Mouse (Mus musculus) kidney, embryonic 15.5 days (tissue): ENCODE measurements around the gene Axin2. TPM values are rescaled to one million over a fixed set of nuclear protein-coding genes. Genes with fewer than 3 reads are reported as not detected.
A peak's percentile ranks its signal among the peaks of the same experiment; 100 is the strongest.

Experiments used
- ATAC-seq: fragments of 200-750 bp; cut with Nextera tagmentation; replicated peaks from 2 replicates; pipeline ENCODE4 v1.8.0; 2017; ENCODE audit warnings: moderate TSS enrichment; ENCODE audit not compliant: low FRiP score
- H3K27ac ChIP-seq: fragments of 300-500 bp; sonication (generic); 2 replicates; pipeline ENCODE4 v1.5.1; 2015; ENCODE audit warnings: mild to moderate bottlenecking, inconsistent platforms
- H3K27me3 ChIP-seq: fragments of 300-500 bp; sonication (generic); 2 replicates; pipeline ENCODE4 v1.6.1; 2015; ENCODE audit warnings: inconsistent platforms
- H3K36me3 ChIP-seq: fragments of 300-500 bp; sonication (generic); 2 replicates; pipeline ENCODE4 v1.6.1; 2015; ENCODE audit warnings: inconsistent platforms
- H3K4me1 ChIP-seq: fragments of 300-500 bp; sonication (generic); 2 replicates; pipeline ENCODE4 v1.6.1; 2015; ENCODE audit warnings: inconsistent platforms
- H3K4me2 ChIP-seq: fragments of 300-500 bp; sonication (generic); 2 replicates; pipeline ENCODE4 v1.6.1; 2015; ENCODE audit warnings: moderate library complexity, mild to moderate bottlenecking, inconsistent platforms
- H3K4me3 ChIP-seq: fragments of 300-500 bp; sonication (generic); replicated peaks from 2 replicates; pipeline ENCODE4 v1.5.1; 2015; ENCODE audit warnings: mild to moderate bottlenecking, inconsistent platforms
- H3K9ac ChIP-seq: fragments of 300-500 bp; sonication (generic); 2 replicates; pipeline ENCODE4 v1.6.1; 2015; ENCODE audit warnings: mild to moderate bottlenecking, inconsistent platforms
- H3K9me3 ChIP-seq: fragments of 300-500 bp; sonication (generic); replicated peaks from 2 replicates; pipeline ENCODE4 v1.6.1; 2016; ENCODE audit warnings: inconsistent platforms
- WGBS: fragments of 180-500 bp; shearing (Covaris S2); methylation state at CpG from one replicate; pipeline ENCODE4 v1.1.7; 2015; ENCODE audit warnings: mixed read lengths; 5-methylcytosine and 5-hydroxymethylcytosine counted together
- polyA plus RNA-seq: library from polyadenylated mRNA; unstranded; fragments of >200 nt; fragmentation: Nextera tagmentation; extraction: Ambion mirVana; gene quantifications from 2 replicates; pipeline ENCODE4 v1.2.1, GENCODE M21; 2015

Axin2 gene
- polyA plus RNA-seq, 1 experiment from 2014 or later: 7.0 TPM

DNA sequence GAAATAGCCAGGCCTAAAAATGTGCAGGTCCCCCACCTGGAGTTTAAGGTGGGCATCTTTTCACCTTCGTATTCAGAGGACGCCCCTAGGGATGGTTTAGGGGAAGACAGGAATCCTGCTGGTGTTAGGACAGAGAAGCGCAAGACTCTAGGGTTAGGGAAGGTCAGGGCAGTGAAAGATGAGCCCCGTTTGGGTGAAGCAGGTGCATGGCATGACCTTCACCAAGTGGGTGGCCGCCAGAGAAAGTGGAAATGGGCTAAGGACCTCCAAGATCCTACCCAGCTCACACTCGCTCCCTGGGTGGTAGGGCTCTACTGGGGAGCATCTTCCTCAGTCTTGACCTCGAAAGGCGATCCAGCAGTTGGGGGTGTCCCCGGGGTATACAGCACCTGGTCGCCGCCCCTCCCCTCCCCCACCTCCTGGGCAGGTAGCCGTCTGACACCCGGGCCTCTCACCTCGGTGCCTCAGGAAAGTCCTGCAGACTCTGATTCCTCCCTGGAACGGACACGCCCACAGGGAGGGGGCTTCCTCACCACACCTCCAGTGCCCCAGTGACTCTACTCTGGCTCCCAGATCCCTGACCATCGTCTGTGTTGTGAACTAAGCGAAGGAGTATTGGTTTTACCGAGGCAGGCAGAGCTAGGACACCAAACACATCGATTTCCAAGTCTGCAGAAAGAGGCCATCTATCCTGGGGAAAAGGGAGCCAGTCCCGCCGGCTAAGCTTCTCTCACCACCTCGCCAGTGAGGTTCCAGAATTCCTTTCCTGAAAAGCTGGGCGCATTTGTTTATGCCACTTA is 10.6 kb upstream of the Axin2 start:
- 6% methylated on average over 24 of the region's 24 CpGs for WGBS
- Histone ChIP-seq H3K9ac (no peak overlapping the region), H3K4me3 (peak overlapping the region; percentile 14), H3K27ac (no peak overlapping the region), H3K4me1 (peaks cover 27% of the 10 kb centered on the region), H3K9me3 (no peaks in the 10 kb centered on the region), H3K4me2 (peak overlapping the region; percentile 57), H3K27me3 (0 out of 2 replicates have a peak, but pooled peaks cover 11% of the 10 kb centered on the region), H3K36me3 (no peaks in the 10 kb centered on the region)
- ATAC-seq: peak; percentile 49; the same call in 1 of the 2 replicates

DNA sequence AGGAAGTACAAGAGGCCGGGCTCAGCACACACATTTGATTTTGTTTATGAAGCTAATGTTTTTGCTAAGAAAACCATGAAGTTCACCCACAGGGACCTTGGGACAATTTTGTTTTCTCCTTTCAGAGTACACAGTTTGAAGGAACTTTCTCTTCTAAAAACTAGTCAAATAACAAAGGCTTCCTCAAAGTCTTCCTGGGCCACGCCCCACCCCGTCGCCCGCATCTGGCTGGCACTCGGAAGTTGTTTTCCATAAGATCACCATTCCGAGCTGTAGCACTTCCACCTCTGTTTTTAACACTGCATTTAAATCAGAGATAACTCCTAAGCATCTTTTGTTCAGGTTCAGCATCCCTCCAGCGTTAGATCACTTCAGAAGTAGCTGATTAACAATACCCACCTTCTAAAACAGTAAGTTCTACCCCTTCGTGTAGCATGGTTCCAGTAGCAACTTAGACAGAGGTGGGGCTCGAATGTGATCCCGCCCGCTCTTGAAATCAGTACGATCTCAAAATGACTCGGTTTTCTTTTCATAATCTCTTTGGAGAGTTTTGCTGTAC is 9.7 kb upstream of the Axin2 start:
- Histone ChIP-seq H3K36me3 (no peaks in the 10 kb centered on the region), H3K9ac (no peak overlapping the region), H3K4me1 (peaks cover 27% of the 10 kb centered on the region), H3K27ac (no peak overlapping the region), H3K27me3 (0 out of 2 replicates have a peak, but pooled peaks cover 11% of the 10 kb centered on the region), H3K9me3 (no peaks in the 10 kb centered on the region), H3K4me2 (peak overlapping the region; percentile 57), H3K4me3 (peak overlapping the region; percentile 14)
- no peak for ATAC-seq
- 8% methylated on average over 14 of the region's 14 CpGs for WGBS

DNA sequence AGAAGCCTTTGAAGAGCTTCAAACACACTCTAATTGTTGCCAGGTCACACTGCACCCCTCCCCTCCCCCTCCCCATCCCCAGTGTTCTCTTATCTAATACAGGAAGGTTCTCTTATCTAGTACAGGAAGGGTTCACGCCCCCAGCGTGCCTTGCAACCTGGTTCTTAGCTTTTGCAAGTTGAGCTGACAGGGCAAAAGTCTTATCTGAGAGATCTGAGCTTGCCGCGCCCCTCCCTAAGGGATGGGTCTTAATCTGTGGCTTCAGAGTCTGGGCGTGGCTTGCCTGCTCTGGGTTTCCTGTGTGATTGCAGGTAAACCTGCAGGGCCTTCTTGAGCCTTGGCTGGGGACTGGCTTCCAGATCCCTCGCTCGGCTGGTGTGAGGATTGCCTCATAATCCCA is 9.2 kb upstream of the Axin2 start:
- H3K36me3 ChIP-seq: no peaks in the 10 kb centered on the region
- no peak overlapping the region for H3K27ac ChIP-seq
- H3K4me3 ChIP-seq: no peak overlapping the region
- no peaks in the 10 kb centered on the region for H3K9me3 ChIP-seq
- WGBS: 34% methylated on average over 7 of the region's 7 CpGs
- H3K9ac ChIP-seq: no peak overlapping the region
- H3K4me1 ChIP-seq: peaks cover 27% of the 10 kb centered on the region
- H3K4me2 ChIP-seq: peak overlapping the region; percentile 57
- H3K27me3 ChIP-seq: 0 out of 2 replicates have a peak, but pooled peaks cover 11% of the 10 kb centered on the region
- 0 out of 2 replicates have a peak, but pooled peaks have one; percentile 7 for ATAC-seq

DNA sequence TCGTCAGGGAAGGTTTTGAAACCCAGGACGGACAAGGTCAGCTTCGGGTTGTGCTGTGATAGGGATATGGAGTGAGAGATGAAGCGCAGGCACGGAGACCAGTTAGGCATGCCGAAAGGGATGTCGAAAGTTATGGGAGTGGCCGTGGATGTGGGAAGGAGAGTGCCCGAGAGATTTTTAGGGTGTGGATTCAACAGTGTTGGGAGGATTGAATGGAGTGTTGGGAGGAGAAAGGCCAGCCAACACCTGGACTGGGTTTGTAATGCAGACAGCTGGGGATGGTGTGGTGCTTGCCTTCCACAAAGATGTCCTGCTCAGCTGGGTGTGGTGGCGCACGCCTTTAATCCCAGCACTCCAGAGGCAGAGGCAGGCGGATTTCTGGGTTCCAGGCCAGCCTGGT is 8.0 kb upstream of the Axin2 start:
- no peak for ATAC-seq
- H3K27ac ChIP-seq: no peak overlapping the region
- H3K27me3 ChIP-seq: 0 out of 2 replicates have a peak, but pooled peaks cover 11% of the 10 kb centered on the region
- H3K9ac ChIP-seq: no peak overlapping the region
- H3K4me2 ChIP-seq: no peak overlapping the region
- 96% methylated on average over 12 of the region's 12 CpGs for WGBS
- no peak overlapping the region for H3K4me3 ChIP-seq
- H3K4me1 ChIP-seq: peaks cover 31% of the 10 kb centered on the region
- no peaks in the 10 kb centered on the region for H3K9me3 ChIP-seq
- H3K36me3 ChIP-seq: no peaks in the 10 kb centered on the region

DNA sequence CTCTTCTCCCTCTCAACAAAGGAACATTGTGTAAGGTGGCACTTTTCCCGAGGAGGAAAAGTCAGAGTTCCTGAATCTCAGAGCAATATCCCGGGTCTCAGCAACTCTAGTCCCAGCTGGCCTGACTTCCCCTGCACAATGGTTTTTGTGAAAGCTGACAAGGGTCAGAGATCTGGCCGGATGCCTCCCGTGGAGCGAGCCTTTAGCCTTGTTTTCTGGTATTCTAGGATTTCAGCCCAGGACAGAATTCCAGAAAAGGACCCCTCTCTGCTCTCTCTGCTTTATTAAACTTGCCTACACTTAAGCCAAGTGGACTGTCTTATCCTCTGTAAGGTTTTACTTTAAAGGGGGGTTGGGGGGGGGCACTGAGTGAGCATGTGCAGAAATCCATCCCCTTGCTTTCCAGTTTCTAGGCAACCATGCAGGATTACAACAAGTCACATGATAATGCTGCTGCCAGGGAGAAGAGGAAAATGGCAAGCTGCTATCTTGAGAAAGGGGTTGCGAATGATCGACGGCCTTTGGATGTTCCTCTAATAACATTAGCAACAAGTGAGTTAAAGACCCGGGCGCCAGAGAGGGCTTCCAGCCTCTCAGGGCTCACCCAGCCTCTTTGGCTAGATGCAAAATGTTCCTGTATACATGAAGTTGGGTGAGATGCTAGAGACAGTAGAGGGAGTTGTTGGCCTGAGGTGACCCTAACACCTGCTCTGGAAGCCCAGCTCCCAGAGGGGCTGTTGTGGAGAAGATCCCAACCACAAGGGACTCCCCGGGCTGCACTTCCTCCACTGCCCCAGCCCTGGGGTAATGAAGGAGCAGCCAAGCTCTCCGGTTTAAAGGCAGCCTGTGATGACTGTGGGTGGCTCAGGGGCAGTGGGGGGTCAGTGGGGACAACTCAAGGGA is 2.5 kb upstream of the Axin2 start:
- H3K4me3 ChIP-seq: no peak overlapping the region
- H3K4me2 ChIP-seq: peak overlapping the region; percentile 19; the same call in 1 of the 2 replicates
- peaks cover 33% of the 10 kb centered on the region for H3K4me1 ChIP-seq
- H3K27me3 ChIP-seq: no peaks in the 10 kb centered on the region
- H3K9me3 ChIP-seq: no peaks in the 10 kb centered on the region
- no peak for ATAC-seq
- no peaks in the 10 kb centered on the region for H3K36me3 ChIP-seq
- peak overlapping the region; percentile 76 for H3K27ac ChIP-seq
- H3K9ac ChIP-seq: no peak overlapping the region
- 18% methylated on average over 12 of the region's 12 CpGs for WGBS

DNA sequence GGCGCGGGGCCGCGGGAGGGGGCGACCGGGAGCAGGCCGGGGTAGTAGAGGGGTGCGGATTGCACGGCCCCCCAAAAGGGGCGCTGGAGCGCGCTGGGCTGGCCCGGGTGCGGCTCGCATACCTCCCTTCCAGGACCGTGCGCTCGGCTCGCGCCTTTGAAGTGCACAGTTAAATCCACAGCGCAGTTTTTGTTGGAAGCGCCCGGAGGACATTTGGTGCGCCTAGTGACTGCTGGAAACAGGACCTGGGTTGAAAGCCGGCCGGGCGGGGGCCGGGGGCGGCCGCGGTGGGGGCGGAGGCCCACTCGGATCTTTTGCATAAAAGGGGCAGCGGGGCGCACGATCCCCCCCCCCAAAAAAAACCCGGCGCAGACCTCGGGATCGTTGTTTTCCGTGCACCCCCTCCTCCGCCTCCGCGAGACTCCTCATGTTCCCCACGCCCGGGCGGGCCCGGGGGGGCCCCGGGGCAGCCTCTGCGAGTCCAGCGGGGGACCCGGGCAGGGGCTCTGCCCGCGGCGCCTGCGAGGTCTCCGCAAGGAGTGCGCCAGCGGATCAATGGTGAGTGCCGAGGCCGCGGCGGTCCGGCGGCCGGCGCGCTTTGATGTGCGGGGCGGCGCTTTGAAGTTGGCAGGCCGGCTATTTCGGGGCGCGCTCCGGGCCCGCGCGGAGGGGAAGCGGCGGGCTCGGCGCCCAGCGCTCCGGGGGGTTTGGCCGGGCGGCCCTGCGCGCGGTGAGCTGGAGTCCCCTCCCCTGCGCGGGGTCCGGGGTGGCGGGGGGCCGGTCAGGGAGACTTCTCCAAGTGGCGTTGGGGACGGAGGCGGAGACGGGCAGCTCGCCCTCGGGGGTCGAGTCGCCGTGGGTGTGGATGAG is 722 bp downstream of the Axin2 start:
- Histone ChIP-seq H3K36me3 (no peaks in the 10 kb centered on the region; the same call in 1 of the 2 replicates), H3K4me3 (peak overlapping the region; percentile 92), H3K9me3 (no peaks in the 10 kb centered on the region), H3K4me1 (peaks cover 65% of the 10 kb centered on the region), H3K4me2 (peak overlapping the region; percentile 91), H3K27ac (peak overlapping the region; percentile 100), H3K9ac (peak overlapping the region; percentile 83), H3K27me3 (no peaks in the 10 kb centered on the region)
- under 1% methylated on average over 91 of the region's 104 CpGs for WGBS
- peak; percentile 86 for ATAC-seq

DNA sequence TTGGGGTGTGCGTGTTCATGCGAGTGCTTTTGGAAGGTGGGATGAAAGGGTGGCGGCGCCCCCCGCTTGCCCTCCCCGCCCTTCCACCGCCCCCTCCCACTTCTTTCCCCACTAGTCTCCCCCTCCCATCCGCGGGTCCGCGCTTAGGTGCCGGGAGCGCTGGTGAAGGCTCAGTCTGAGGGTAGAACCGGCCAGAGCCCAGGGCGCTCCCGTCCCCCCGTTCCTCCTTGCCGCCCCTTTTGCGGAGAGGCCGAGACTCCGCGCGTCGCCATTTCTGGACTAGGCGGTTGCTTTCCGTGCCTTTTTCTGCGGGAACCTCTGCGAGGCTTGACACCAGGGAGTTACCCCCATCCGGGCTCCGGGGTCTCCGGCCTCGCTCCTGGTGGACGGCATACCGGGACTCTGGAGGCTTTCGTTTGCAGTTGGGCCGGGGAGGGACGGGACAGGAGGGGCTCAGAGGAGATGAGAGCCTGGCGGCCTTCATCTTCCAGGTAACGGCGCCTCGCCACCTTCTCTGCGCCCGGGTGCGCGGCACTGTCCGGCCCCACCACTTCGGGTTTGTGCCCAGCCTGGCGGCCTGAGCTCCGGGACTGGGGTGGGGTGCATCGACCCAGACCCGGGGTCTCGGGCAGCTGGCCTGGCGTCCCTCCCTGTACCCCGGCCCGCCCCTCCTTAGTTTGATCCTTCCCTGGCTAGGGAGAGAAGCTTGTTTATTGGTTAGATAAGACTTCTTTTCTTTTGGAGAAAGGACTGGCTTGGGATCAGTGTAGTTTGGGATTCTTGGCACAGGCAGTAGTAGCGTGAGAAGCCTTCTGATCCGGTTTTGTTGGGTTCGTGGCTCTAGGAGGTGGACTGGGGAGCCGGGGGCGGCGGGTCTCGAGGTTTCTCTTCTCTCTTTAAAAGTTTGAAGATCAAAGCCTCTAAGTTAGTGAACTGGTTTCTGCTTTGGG is 1.6 kb downstream of the Axin2 start:
- Histone ChIP-seq H3K27me3 (no peaks in the 10 kb centered on the region), H3K4me2 (peak overlapping the region; percentile 91), H3K4me3 (peak overlapping the region; percentile 92), H3K9me3 (no peaks in the 10 kb centered on the region), H3K4me1 (peaks cover 74% of the 10 kb centered on the region), H3K36me3 (no peaks in the 10 kb centered on the region; the same call in 1 of the 2 replicates), H3K9ac (peak overlapping the region; percentile 83), H3K27ac (peak overlapping the region; percentile 100)
- under 1% methylated on average over 57 of the region's 62 CpGs for WGBS
- ATAC-seq: 0 out of 2 replicates have a peak, but pooled peaks have one; percentile 0

DNA sequence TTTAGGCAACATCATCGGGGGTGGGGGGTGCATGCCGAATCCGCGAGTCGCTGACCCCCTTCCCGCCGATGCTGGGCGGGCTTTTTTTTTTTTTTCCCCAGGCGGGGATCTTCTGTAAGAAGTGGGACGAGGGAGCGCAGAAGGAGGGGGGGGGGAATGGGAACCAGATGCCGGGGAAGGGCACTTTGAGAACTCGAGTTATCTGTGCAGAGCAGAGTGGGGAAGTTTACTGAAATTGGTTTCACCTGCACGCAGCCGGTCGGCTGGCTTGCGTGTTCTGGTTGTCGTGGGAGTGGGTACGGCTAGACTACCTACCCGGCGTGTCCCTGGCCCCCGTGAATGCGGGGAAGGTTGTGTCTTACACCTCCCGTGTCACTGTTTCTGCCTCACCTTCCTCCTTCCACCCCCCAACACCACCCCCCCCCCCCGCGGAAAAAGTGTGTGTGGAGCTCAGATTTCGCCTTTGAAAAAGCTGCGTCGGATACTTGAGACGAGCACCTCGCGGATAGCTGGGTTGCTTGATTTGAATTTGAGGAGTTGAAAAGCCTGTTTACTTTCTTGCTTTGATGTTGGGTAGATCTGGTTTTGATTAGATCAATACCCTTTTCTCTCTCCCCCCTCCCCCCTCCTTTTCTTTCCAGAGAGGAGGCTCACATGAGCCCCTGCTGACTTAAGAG is 2.5 kb downstream of the Axin2 start:
- H3K9ac ChIP-seq: peak overlapping the region; percentile 83
- 0 out of 2 replicates have a peak overlapping the region, but pooled peaks have one; percentile 54 for H3K27ac ChIP-seq
- under 1% methylated on average over 32 of the region's 32 CpGs for WGBS
- H3K4me2 ChIP-seq: peak overlapping the region; percentile 91
- H3K27me3 ChIP-seq: no peaks in the 10 kb centered on the region
- H3K9me3 ChIP-seq: no peaks in the 10 kb centered on the region
- H3K36me3 ChIP-seq: no peaks in the 10 kb centered on the region; the same call in 1 of the 2 replicates
- H3K4me3 ChIP-seq: peak overlapping the region; percentile 92
- no peak for ATAC-seq
- H3K4me1 ChIP-seq: peaks cover 75% of the 10 kb centered on the region

DNA sequence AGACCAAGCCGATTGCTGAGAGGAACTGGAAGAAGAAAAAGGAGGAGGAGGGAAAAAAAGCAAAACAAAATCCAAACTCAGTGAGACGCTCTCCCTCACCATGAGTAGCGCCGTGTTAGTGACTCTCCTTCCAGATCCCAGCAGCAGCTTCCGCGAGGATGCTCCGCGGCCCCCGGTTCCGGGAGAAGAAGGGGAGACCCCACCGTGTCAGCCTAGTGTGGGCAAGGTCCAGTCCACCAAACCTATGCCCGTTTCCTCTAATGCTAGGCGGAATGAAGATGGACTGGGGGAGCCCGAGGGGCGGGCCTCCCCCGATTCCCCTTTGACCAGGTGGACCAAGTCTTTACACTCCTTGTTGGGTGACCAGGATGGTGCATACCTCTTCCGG is 3.0 kb downstream of the Axin2 start:
- Histone ChIP-seq H3K27me3 (no peaks in the 10 kb centered on the region), H3K4me3 (peak overlapping the region; percentile 92), H3K9me3 (no peaks in the 10 kb centered on the region), H3K4me1 (peaks cover 75% of the 10 kb centered on the region), H3K9ac (peak overlapping the region; percentile 83), H3K27ac (0 out of 2 replicates have a peak overlapping the region, but pooled peaks have one; percentile 54), H3K36me3 (no peaks in the 10 kb centered on the region; the same call in 1 of the 2 replicates), H3K4me2 (peak overlapping the region; percentile 91)
- 3% methylated on average over 17 of the region's 17 CpGs for WGBS
- ATAC-seq: no peak

DNA sequence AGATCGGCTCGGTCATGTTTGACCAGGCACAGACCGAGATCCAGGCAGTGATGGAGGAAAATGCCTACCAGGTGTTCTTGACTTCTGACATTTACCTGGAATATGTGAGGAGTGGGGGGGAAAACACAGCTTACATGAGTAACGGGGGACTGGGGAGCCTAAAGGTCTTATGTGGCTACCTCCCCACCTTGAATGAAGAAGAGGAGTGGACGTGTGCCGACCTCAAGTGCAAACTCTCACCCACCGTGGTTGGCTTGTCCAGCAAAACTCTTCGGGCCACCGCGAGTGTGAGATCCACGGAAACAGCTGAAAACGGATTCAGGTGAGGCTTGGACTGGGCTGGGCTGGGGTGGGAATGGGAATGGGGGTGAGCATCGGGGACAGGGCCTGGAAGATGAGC is 3.6 kb downstream of the Axin2 start:
- Histone ChIP-seq H3K27me3 (no peaks in the 10 kb centered on the region), H3K4me2 (peak overlapping the region; percentile 91), H3K9me3 (no peaks in the 10 kb centered on the region), H3K27ac (no peak overlapping the region), H3K36me3 (no peaks in the 10 kb centered on the region; the same call in 1 of the 2 replicates), H3K4me1 (peaks cover 76% of the 10 kb centered on the region), H3K4me3 (peak overlapping the region; percentile 92), H3K9ac (no peak overlapping the region)
- no peak for ATAC-seq
- WGBS: 24% methylated on average over 13 of the region's 13 CpGs
